Mouse (Mus musculus) brain, embryonic 14.5 days (tissue): Measurements from ENCODE around the gene Crtap.

Experiments used
- CTCF ChIP-seq: fragments of 200-500 bp; IDR thresholded peaks from 2 replicates; pipeline ENCODE4 v1.5.1; 2012; ENCODE audit warnings: inconsistent platforms, mild to moderate bottlenecking, moderate library complexity, borderline replicate concordance; ENCODE audit not compliant: insufficient read depth, insufficient read length; ENCODE audit errors: extremely low read depth
- POLR2A ChIP-seq: fragments of 200-500 bp; IDR thresholded peaks from 2 replicates; pipeline ENCODE4 v1.6.1; 2012; ENCODE audit warnings: mild to moderate bottlenecking, inconsistent platforms, borderline replicate concordance; ENCODE audit not compliant: poor library complexity, insufficient read depth, insufficient read length, severe bottlenecking; ENCODE audit errors: extremely low read depth

GRCm38 (mm10) chr9:114326011-114326748 is 64.3 kb downstream of the Crtap start:
- TF ChIP-seq CTCF (no peak), POLR2A (no peak)
